Mouse (Mus musculus) adrenal gland, adult 18-20 months (tissue): Measurements from ENCODE around the gene Itgax. TPM values are rescaled to one million over a fixed set of nuclear protein-coding genes. Genes with fewer than 3 reads are reported as not detected.
"Not testable (repeated sequence)": the region's sequence is repeated elsewhere in the genome, so short reads cannot be mapped to it uniquely, and the experiment has no call there.

Experiments used
- DNase-seq, 2 experiments: peaks; one replicate each; pipeline ENCODE4 v3.0.0; 2021 to 2022; ENCODE audit warnings: low spot score in 2 of 2
- total RNA-seq, 2 experiments: library from RNA; stranded (reverse); gene quantifications; 1 replicate in 1 of 2; 2 replicates in 1 of 2; pipeline ENCODE4 v1.2.3; 2021

The Itgax gene
- total RNA-seq, 2 experiments from 2014 or later: 1.7 to 6.2 TPM

DNA sequence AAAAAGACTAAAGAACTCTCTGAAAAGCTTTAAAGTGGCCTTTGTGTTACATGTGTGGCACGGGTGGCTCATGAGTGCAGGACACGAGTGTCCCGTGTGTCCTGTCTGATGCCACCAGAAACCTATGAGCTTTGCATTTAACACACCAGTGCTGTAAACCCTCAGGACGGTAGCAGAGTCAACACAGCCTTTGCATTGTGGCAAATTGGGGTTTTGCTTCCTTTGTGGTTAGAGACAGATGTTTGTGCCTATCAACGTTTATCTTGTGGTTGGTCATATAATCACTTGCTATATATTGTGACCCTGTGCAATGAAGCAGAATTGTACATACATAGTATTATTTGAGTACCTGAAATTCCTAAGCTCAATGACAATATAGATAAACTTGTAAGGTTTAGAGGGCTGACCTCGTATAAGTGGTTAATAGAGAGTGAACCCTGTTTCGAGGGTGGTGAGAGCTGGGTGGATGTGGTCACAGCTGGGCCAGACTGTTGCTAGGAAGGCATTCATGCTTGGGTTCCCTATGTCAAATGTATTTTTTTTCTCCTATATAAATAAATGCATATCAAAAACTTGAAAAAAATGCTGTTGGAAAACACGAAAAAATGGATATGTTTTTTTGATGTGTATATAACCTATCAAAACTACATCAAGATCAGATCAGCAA is 29.5 kb downstream of the Itgax start:
- DNase-seq: not testable (repeated sequence)

DNA sequence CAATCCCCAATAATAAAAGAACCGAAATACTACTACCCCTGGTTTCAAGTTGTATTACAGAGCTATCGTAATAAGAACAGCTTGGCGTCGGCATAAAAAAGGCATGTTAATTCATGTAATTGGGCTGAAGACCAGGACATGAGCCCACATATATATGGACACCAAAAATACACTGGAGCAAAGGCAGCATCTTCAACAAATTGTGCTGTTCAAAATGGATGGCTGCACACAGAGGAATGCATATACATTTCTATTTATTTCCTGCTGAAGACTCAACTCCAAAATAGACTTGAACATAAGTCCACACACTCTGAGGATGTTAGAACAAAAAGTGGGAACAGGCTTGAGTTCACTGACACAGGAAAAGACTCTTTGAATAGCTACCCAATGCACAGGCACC is 34.7 kb downstream of the Itgax start:
- no peak for DNase-seq

DNA sequence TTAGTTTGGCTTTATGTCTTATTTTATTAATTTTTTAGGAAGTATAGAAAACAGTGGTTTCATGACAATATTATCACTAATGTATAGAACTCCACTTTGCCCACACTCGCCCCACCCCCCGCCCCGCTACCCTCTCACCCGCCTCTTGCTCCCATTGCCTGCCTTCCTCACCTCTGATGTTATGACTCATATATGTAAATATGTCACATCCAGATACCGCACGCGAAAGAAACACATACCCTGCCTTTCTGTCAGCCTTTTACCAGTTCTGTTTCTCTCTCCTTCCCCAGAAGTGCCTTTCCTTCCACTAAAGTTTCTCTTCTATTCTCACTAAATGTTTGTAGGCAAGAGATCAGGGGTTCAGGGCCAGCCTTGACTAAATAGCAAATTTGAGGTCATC is 37.0 kb downstream of the Itgax start:
- no peak for DNase-seq

DNA sequence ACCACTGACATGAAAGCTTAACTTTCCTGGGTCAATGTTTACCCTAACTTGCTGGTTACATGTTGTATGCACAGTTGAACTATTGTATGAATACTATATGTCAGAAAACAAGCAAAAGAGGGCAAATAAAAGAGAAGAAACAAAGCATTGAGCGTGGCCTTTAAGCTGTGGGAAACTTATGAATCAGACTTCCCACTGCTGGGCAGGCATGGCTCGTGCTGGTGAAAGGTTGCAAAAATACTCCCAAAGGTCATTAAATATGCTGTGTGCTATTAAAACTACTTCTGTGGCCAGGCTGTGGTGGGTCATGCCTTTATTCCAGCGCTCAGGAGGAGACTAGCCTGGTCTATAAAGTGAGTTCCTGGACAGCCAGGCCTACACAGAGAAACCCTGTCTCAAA is 40.6 kb downstream of the Itgax start:
- DNase-seq: no peak

DNA sequence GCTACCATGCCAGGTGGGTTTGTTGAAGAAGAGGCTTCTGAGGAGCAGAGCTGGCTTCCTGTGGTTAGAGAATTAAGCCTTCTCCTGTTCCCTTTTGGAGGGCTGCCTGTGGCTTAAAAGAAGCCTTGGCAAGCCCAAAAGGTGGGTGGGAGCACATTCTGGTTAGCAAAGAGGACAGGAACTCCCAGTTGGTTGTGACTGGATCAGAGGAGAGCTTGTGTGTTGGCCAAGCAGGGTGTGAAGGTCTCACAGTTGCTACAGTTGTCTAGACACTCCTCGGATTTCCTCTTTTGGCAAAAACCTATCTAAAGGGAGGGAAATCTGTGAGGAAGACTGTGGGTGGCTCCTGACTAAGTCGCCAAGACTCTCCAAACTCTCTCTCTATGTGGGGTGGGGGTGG is 49.0 kb downstream of the Itgax start:
- DNase-seq: no peak

DNA sequence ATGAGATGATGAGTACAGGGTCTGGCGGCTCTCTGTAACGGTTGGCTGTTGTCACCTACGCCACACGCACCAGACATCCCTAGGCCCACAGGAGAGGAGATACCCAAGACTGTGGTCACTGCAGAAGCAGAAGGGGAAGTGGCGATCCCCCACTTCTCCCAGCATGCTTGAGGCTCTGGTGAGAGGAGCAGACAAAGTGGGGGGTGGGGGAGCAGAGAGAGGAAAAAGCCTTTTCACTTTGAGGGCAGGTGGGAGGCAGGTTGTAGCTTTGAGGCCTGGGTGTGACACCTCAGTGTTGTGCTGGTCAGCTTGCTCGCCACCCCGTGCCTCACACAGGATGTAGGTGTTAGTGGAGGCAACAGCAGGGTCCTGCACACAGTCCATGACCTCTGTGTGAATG is 50.8 kb downstream of the Itgax start:
- no peak for DNase-seq

DNA sequence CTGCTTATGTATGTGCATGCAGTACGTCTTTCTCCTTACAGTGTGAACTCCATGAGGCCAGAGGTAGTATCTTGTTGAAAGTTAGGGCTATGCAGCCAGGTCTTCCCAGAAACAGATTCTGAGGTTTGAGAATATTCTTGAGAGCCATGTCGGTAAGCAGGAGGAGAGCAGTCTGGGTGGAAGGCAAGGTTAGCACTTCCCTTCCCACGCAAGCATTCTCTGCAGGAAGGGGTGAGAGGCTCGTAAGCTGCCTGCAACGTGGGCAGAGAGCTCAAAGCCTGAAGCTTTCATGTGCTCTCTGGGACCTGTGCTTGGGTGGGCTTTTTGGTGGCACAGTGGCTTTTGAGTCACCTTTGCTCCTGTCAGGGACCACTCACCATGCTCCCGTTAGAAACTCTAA is 51.2 kb downstream of the Itgax start:
- DNase-seq: no peak

DNA sequence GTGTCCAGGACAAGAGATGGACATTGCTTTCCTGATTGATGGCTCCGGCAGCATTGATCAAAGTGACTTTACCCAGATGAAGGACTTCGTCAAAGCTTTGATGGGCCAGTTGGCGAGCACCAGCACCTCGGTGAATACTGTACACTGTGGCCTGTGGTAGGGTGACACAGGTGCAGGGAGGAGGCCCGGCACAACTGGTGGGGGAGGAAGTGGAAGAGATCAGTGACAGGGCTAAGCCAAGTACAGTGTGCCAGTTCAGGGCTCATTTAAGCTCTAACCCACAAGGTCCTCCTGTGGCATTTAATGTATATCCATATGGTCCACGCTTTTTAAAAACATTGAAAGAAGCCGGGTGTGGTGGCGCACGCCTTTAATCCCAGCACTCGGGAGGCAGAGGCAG is 52.3 kb downstream of the Itgax start:
- no peak for DNase-seq

Other genes with a start within 250 kb of the Itgax start
- 1 to 10 TPM; 1.2 to 1.9 TPM for gene Prss53, start 238.6 kb upstream of the Itgax start, total RNA-seq
- gene Gm21974, start 234.1 kb upstream of the Itgax start, total RNA-seq: not detected
- gene Vkorc1, start 233.9 kb upstream of the Itgax start, total RNA-seq: 10 to 100 TPM; 67.2 to 67.4 TPM
- gene Bckdk, start 225.5 kb upstream of the Itgax start, total RNA-seq: 100 to 1,000 TPM in 1 of 2 experiments, 10 to 100 TPM in 1; 97.1 to 109 TPM
- 10 to 100 TPM; 27.1 to 30.2 TPM for gene Kat8, start 217.0 kb upstream of the Itgax start, total RNA-seq
- under 1 TPM in 1 of 2 experiments, not detected in 1; 0.23 TPM for gene Prss8, start 199.4 kb upstream of the Itgax start, total RNA-seq
- gene Prss36, start 182.8 kb upstream of the Itgax start, total RNA-seq: 10 to 100 TPM in 1 of 2 experiments, 1 to 10 TPM in 1; 6.2 to 11.4 TPM
- gene Fus, start 162.1 kb upstream of the Itgax start, total RNA-seq: 100 to 1,000 TPM; 150 to 153 TPM
- gene Pycard, start 135.7 kb upstream of the Itgax start, total RNA-seq: 1 to 10 TPM in 1 of 2 experiments, under 1 TPM in 1; 0.83 to 3.7 TPM
- gene Trim72, start 125.6 kb upstream of the Itgax start, total RNA-seq: under 1 TPM in 1 of 2 experiments, not detected in 1; 0.29 TPM
- 1 to 10 TPM; 4.9 to 6.9 TPM for gene Itgam, start 66.9 kb upstream of the Itgax start, total RNA-seq
- gene Gm49368, start 66.9 kb upstream of the Itgax start, total RNA-seq: under 1 TPM in 1 of 2 experiments, not detected in 1; 0.10 TPM
- under 1 TPM in 1 of 2 experiments, not detected in 1; 0.22 TPM for gene Itgad, start 24.8 kb downstream of the Itgax start, total RNA-seq
- gene Cox6a2, start 76.8 kb downstream of the Itgax start, total RNA-seq: 1 to 10 TPM; 3.3 to 6.3 TPM
- 10 to 100 TPM; 17.7 to 23.2 TPM for gene Armc5, start 107.8 kb downstream of the Itgax start, total RNA-seq
- 1 to 10 TPM; 5.2 to 6.0 TPM for gene 9130023H24Rik, start 108.5 kb downstream of the Itgax start, total RNA-seq
- gene Tgfb1i1, start 117.3 kb downstream of the Itgax start, total RNA-seq: 10 to 100 TPM; 19.0 to 30.6 TPM
- gene Slc5a2, start 136.1 kb downstream of the Itgax start, total RNA-seq: 1 to 10 TPM in 1 of 2 experiments, not detected in 1; 1.3 TPM
- gene BC017158, start 168.6 kb downstream of the Itgax start, total RNA-seq: 10 to 100 TPM; 26.6 to 31.4 TPM